Mouse (Mus musculus) brown adipose tissue, adult 24 weeks (tissue): ENCODE measurements around the gene B3gnt3. TPM values are rescaled to one million over a fixed set of nuclear protein-coding genes. Genes with fewer than 3 reads are reported as not detected.
A peak's percentile ranks its signal among the peaks of the same experiment; 100 is the strongest.
"Not testable (repeated sequence)": the region's sequence is repeated elsewhere in the genome, so short reads cannot be mapped to it uniquely, and the experiment has no call there.

Source experiments
- H3K27ac ChIP-seq: fragments of 200-500 bp; replicated peaks from 2 replicates; pipeline ENCODE4 v1.5.1; 2012; ENCODE audit warnings: low read depth, mild to moderate bottlenecking, low read length
- H3K4me1 ChIP-seq: fragments of 200-500 bp; 2 replicates; pipeline ENCODE4 v1.6.1; 2012; ENCODE audit warnings: low read length, mixed read lengths; ENCODE audit not compliant: control insufficient read depth, insufficient read depth, insufficient read length
- H3K4me3 ChIP-seq: fragments of 200-500 bp; 2 replicates; pipeline ENCODE4 v1.5.1; 2012; ENCODE audit warnings: low read depth, mild to moderate bottlenecking, low read length, moderate library complexity; ENCODE audit not compliant: insufficient read depth
- polyA plus RNA-seq: library from polyadenylated mRNA; stranded (reverse); fragments of >200 nt; gene quantifications from 2 replicates; pipeline ENCODE4 v1.2.4, GENCODE M21; 2012; ENCODE audit not compliant: missing spikeins, insufficient read depth, insufficient read length

Gene B3gnt3
- 1.5 and 2.8 TPM in 2 replicates for polyA plus RNA-seq

DNA sequence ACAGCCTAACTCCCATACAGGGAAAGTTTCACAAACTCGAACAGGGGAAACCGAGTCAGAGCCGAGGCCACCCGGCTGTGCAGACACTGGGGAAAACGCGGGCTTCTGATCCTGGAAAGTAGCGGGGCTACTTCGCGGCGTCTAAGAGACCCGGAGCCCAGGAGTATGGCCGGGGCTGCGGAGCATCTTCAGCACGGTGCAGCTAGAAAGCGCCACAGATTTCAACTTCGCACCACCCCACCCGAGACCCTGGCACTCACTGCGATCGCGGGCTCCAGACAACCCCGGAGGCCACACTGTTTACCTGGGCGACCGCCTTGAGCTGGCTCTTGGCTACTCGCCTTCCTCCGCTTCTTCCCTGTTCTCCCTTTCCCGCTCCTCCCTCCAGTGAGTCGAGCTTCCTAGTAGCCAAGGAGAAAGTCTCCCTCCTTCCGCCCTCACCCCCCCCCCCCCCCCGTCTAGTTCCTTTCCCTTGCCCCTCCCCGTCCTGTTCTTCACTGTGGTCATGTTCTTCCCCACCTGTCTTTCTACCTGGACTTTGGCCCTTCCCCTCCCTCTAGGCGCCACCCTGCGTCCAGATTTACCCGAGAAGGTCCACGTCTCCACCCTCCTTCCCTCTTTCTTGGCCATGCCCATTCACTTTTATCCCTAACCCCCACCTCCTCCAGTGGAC, at the start of gene B3gnt3:
TSS of gene B3gnt3 (minus strand) at position 376 of the 673 bp plus-strand sequence.
- peak within 1 kb of the TSS; percentile 94 for H3K27ac ChIP-seq
- no peaks in the 10 kb centered on the region for H3K4me1 ChIP-seq
- peak within 1 kb of the TSS; percentile 83 for H3K4me3 ChIP-seq

DNA sequence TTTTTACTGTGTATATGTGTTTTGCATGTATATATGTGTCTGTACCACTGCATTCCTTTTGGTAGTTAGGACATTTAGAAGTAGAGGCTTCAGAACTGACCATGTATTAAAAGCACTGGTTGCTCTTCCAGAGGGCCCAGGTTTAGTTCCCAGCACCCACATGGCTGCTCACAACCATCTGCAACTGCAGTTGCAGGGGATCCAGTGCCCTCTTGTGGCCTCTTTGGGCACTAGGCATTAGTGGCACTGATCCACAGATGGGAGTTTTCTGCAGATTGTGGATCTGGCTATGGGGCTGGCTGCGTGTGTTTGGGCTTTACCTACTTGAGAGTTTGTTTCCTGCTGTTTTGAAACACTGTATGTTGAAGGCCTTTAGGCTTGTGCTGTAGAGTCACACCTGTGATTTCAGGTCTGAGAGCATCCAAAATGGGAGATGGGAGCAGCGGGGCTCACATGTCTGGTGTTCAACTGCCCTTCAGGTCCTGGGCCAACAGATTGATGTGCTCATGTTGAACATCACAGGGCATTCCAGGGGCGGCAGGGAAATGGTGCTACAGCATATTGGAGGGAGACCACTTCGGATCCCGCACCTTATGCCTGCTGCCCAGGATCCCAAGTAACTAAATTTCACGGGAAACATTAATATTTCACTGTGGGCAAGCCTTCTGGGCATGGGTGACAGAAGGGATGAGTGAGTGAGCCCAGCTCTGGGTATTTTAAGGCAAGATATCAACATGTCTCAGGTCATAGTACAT, 47.9 kb upstream of the B3gnt3 start:
- H3K4me1 ChIP-seq, H3K4me3 ChIP-seq, H3K27ac ChIP-seq: not testable (repeated sequence)

DNA sequence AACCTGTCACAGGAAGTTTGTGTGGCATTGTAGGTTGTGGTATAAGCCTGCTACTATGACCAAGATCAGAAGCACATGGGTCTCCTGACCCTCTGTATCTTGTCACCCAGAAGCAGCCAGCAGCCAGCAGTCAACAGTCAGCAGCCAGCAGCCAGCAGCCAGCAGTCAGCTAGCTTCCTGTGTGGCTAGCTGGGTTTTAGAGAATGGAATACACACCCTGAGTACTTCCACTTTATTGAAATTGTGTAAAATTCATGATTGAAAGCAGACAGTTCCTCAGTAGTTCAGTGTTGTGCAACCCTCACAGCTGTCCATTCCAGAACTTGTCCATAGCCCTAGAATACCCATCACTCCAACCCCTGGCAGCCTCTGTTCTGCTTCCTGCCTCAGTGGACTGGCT, 45.5 kb upstream of the B3gnt3 start:
- not testable (repeated sequence) for H3K4me3 ChIP-seq, H3K4me1 ChIP-seq, H3K27ac ChIP-seq

DNA sequence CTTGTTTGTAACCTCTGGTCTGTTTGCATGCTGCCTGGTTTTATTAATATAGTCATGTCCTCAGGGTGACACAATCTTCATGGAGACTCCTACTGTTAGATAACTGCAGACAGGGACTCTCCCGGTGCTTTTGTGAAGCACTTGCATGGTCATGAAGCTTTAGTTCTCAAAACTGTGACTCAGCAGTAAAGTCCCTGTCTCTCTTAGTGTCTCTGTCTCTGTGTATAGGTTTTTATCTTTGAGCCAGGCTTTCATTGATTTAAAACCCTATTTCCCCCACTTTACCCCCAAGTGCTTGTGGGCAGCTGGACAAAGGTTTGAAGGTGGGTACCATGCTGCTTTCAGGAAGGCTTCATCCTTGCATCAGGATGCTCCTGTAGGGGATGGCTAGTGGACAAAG, 43.7 kb upstream of the B3gnt3 start:
- no peaks in the 10 kb centered on the region for H3K4me1 ChIP-seq
- no peak overlapping the region for H3K4me3 ChIP-seq
- H3K27ac ChIP-seq: no peak overlapping the region

DNA sequence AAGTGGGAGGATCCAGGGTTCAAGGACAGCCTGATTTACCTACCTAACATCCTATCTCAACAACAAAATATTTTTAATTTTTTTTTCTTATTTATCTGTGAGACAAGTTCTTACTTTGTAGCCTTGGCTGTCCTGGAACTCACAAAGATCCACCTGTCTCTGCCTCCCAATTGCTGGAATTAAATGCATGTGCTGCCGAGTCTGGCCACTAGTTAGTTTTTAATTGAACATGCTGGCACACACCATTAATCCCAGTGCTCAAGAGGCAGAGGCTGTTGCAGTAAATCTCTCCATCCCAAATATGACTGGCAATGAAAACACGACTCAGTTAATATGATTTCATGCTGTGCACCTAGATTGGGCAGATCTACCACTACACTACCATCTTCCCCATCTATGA, 41.2 kb upstream of the B3gnt3 start:
- Histone ChIP-seq H3K27ac (no peak overlapping the region), H3K4me3 (no peak overlapping the region)

DNA sequence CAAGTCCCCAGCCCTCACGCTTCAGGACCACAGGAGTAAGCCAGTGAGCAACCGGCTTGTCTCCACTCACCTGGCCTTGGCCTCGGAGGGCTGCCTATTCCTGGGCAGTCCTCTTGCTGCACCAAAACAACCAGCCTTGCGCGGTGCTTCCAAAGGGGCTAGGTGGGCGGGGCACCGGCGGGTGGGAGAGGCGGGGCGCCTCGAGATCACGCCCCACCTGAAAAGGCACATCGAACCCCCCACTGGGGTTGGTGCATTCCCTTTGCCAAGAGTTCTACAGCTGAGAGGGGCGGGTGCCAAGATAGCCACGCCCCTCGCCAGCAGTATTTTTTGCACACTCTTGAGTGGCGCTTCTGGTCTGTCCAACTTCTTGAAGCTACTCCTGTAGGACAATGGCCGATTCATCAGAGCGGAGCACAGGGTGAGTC, 40.1 kb upstream of the B3gnt3 start:
- Histone ChIP-seq H3K27ac (no peak overlapping the region), H3K4me1 (no peaks in the 10 kb centered on the region), H3K4me3 (no peak overlapping the region)

More for the DNA sequence above, 41.2 kb upstream of the B3gnt3 start:
- no peaks in the 10 kb centered on the region for H3K4me1 ChIP-seq

DNA sequence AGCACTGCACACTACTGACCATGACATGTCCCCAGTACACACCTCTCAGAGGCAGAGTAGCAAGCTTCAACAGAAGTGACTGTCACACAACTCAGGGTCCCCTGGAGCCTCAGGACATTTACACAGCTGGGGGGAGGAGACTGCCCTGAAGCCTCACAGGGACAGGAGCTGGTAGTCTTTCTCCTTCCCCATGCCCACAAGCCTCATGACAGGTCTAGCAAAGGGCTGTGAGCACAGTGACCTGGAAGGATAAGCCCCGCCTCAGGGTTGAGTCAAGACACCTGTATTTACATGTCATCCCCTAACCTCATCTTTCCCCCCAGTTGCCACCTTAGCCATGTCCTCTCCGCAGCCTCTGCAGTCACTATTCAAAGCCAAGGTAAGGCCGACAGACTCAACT, 39.6 kb upstream of the B3gnt3 start:
- no peak overlapping the region for H3K27ac ChIP-seq
- no peak overlapping the region for H3K4me3 ChIP-seq
- no peaks in the 10 kb centered on the region for H3K4me1 ChIP-seq

DNA sequence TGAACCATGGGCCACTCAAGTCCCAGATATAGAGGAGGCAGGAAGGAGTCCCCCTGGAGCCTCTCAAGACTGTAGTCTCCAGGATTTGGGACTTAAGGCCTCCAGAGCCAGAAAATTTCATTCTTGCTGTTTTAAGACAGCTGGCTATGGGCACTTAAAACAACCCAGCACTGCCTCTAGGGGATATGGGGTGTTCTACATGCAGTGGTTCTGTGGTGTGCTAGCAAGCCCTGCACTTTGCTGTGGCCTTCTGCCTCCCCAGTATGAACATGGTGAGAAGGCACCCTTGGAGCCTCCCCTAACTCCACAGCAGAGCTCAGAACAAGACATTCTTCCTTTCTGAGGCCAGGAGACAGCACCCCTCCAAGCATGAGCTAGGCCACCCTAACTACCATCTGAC, 36.7 kb upstream of the B3gnt3 start:
- H3K27ac ChIP-seq, H3K4me1 ChIP-seq, H3K4me3 ChIP-seq: not testable (repeated sequence)

DNA sequence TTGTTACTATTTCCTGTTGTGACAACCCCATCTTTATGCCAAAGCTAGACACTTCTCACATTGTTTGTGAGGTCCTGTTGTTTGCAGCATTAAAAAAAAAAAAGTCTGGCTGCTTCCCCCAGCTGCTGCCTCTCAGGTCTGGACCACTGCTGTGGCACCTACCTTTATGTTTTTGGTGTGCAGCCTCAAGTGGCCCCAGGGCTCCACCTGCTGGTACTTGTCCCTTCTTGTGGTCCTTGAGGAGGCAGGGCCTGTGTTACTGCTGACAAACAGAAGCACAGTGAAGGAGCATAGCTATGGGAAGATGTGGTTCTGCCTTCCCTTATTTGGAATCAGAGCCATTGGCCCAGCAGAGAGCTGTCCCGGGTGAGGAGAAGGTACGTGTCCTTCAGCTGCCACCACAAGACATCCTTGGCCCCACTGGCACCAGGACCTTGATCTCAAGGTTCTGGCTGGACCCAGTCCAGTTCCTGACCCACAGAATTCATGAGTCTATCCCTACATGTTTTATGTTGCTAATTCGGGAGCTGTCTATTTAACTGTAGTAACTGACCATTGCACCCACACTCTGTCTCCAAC, 30.2 kb upstream of the B3gnt3 start:
- Histone ChIP-seq H3K27ac (no peak overlapping the region), H3K4me1 (no peaks in the 10 kb centered on the region), H3K4me3 (no peak overlapping the region)

DNA sequence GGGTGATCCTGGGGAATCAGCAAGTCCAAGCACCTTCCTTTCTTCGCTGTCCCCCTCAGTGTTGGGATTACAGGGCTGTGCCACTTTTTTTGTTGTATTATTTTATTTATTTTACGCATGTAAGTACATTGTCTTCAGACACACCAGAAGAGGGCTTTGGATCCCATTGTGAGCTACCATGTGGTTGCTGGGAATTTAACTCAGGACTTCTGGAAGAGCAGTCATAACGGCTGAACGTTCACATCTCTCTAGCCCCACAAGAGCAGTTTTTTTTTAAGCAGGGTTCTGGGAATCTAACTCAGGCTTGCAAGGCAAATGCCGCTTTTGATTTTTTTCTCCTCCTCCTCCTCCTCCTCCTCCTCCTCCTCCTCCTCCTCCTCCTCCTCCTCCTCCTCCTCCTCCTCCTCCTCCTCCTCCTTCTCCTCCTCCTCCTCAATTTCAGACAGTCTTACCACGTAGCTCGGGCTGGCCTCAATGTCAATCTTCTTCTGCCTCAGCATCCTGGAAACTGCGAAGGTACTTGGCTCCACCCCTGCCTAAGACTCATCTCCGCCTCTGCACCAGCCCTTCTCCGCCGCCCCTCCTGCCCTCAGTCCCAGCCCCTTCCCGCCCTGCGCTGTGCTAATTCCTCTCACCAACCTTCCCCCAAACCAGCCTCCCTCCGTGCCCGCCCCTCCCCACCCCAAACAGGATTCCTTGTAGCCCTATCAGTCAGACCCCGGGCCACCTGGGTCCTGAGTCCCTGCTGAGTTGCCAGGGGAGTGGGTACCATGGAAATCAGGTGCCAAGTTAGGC, 27.4 kb upstream of the B3gnt3 start:
- Histone ChIP-seq H3K4me1 (no peaks in the 10 kb centered on the region), H3K27ac (no peak overlapping the region), H3K4me3 (peak overlapping the region; percentile 50)

DNA sequence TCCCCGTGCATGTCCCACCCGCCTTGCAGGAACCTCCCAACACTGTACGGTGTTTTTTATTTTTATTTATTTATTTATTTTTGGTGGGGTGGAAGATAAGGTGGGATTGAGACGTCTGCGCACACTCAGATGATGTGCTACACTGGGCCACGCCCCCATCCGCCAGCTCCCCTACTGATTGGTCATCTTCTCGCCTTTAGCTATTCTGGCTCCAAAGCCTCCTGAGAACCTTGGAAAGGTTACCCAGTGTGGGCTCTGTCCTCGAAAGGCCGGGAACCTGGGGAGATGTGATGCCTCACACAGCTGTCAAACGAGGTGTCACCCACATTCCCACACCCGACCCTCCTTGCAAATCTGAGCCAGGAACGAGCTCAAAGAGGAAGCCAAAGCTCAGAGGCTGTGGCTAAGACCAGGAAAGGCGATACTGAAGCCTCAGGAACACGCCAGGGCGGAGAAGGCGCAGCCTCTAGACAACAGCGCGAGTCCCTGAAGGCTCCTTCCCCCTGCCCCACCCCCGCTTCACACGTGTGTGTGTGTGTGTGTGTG, 26.7 kb upstream of the B3gnt3 start:
- H3K4me1 ChIP-seq: no peaks in the 10 kb centered on the region
- peak overlapping the region; percentile 50 for H3K4me3 ChIP-seq
- no peak overlapping the region for H3K27ac ChIP-seq

DNA sequence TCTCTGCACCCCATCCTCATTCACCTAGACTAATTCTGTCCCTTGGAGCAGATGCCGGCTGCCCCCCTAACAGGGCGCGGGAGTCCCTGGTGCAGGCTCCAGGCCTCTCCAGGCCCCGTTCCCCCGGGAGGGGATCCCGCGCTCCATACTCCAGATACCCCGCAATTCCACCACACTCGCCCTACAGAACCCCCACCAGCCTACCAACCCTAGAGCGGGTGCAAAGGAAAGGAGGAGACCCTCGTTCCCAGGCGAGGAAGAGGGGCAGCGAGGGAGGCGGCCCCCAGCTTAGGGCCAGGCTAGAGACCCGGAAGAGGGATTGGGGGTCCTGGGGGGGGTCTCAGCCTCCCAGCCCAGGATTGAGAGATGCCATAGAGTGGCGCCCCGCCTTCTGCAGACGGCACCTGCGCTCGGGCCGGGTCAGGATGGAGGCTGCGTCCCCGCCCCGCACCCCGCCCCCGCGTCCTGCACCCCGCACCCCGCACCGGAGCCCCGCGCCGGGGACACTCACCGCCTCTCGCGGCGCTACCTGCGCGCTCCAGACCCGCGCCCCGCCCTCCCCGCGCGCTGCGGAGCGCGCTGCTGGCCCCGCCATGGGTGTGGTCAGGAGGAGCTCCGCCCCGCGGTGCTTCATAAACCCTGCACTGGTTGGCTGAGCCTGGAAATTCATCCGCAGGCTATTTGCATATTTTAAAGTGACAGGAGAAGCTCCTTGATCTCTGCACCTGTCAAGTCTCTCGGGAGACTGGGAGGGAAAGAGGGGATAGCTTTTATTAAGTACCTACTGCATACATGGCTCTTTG, 23.7 kb upstream of the B3gnt3 start, which contains the start of gene Fcho1:
TSS of gene Fcho1 (minus strand) at position 595 of the 803 bp plus-strand sequence.
- Histone ChIP-seq H3K4me1 (no peaks in the 10 kb centered on the region), H3K4me3 (peak within 1 kb of the TSS; percentile 42), H3K27ac (no peak within 1 kb of the TSS)

DNA sequence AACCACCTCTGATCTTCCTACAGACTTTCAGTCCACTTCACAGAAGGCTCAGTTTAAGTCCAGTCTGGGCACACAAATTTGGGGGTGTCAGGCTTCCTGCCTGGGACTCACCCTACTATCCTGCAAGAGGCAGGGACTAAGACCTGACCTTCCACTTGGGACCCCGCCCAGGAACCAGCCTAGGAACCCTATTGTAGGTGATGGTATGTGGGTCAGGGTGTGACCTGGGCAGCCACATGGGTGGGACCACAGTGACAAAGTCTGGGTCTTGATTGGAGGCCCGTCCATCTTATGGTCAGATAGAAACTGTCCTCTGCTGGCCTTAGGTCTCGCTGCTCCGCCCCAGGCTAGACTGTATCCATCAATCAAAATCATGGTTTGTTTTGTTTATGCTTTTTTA, 22.8 kb upstream of the B3gnt3 start:
- Histone ChIP-seq H3K27ac (no peak overlapping the region), H3K4me3 (no peak overlapping the region), H3K4me1 (no peaks in the 10 kb centered on the region)

DNA sequence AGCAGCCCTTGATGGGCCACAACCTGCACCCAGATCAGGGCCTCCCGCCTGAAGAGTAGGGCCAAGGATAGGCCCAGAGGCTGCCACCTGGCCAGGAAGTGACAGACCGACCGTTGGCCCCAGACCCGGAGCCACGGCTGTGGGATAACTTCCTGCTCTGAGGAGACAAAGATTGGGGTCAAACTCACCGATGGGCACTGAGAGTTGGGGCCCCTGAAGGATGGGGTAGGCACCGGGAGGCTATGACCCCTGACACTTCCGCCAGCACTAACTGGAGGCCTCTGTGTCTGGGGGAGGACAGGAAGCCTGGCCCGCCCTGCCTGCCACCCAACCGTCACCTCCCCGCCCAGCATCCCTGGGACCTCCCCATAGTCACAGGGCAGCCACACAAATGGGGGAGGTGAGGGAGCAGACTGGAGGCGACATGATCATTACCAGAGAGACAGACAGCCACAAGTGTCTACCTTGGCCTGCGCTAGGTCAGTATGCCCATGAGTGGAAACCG, 21.5 kb upstream of the B3gnt3 start:
- no peak overlapping the region for H3K27ac ChIP-seq
- H3K4me1 ChIP-seq: no peaks in the 10 kb centered on the region
- H3K4me3 ChIP-seq: no peak overlapping the region
